Mouse (Mus musculus): ENCODE measurements at regions not wholly inside any gene's neighbourhood (a gene's known extent, or its start where the extent isn't known, plus 50 kb on each side); places are given as distances from the start of the nearest gene placed in this dataset.

DNA sequence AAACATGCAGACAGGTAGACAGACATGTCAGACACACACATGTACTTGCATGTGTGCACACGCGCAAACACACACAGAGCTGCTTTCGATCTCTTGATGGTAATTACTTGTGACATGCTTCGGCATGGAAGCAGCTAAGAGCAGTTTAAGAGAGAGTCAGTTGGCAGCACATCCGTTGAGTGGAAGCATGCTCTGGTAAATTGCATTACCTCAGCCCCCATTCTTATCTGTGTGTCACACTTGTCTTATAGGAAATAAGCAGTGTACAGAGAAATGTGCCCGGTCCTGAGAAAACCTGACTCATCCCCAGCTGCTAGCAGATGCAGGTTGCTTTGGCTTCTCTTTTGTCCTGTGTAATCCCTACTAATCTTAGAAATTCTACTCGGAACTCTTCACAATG, 80.0 kb upstream of the Tmem150c start:
- no peak for ATAC-seq (ENCODE audit: low FRiP score, low read depth)
- H3K27me3 ChIP-seq: no peaks in the 10 kb centered on the region
- 76% methylated on average over 7 of the region's 7 CpGs for WGBS
- H3K4me1 ChIP-seq: no peaks in the 10 kb centered on the region
- H3K9ac ChIP-seq: no peak overlapping the region
- no peaks in the 10 kb centered on the region for H3K9me3 ChIP-seq
- H3K27ac ChIP-seq: no peak overlapping the region
- no peaks in the 10 kb centered on the region for H3K36me3 ChIP-seq
- no peak overlapping the region for H3K4me3 ChIP-seq
- no peak overlapping the region for H3K4me2 ChIP-seq (replicated peaks)

GRCm38 (mm10) chr5:100238287-100239036, 78.9 kb upstream of the Tmem150c start:
- no peak overlapping the region for H3K9ac ChIP-seq
- no peak overlapping the region for H3K4me3 ChIP-seq
- no peak for ATAC-seq (ENCODE audit: low FRiP score, low read depth)
- no peaks in the 10 kb centered on the region for H3K9me3 ChIP-seq
- no peaks in the 10 kb centered on the region for H3K4me1 ChIP-seq
- H3K27me3 ChIP-seq: no peaks in the 10 kb centered on the region
- no peak overlapping the region for H3K4me2 ChIP-seq (replicated peaks)
- WGBS: 78% methylated on average over 15 of the region's 15 CpGs
- no peaks in the 10 kb centered on the region for H3K36me3 ChIP-seq
- H3K27ac ChIP-seq: no peak overlapping the region

- Histone ChIP-seq H3K27me3 (no peaks in the 10 kb centered on the region), H3K4me3 (no peak overlapping the region), H3K9ac (no peak overlapping the region), H3K4me1 (no peaks in the 10 kb centered on the region), H3K4me2 (replicated peaks) (no peak overlapping the region), H3K36me3 (no peaks in the 10 kb centered on the region), H3K27ac (no peak overlapping the region), H3K9me3 (no peaks in the 10 kb centered on the region)
- WGBS: 88% methylated on average over 12 of the region's 12 CpGs
- ATAC-seq (ENCODE audit: low FRiP score, low read depth): no peak
Measured at GRCm38 (mm10) chr5:100237674-100238278, 78.2 kb upstream of the Tmem150c start.

DNA sequence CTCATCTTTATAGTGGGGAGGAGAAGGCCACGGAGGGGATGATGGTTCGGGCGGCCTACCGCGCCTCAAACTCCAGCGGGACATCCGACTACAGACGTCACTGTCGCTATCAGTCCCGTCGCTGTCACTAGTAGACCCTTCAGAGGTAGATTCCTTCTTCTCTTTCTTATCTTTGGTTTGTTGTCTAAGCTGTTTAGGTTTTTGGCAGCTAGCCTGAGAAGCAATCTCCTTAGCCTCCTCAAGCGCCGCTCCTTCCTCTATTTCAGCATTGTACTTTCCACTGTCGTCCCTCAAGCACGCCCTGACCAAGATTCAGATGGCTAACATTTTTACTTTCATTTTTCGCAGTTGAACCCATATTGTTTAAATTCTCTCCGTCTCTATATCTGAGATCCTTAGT, 76.7 kb upstream of the Tmem150c start:
- no peak overlapping the region for H3K4me2 ChIP-seq (replicated peaks)
- no peak for ATAC-seq (ENCODE audit: low FRiP score, low read depth)
- 93% methylated on average over 17 of the region's 17 CpGs for WGBS
- H3K27ac ChIP-seq: no peak overlapping the region
- H3K27me3 ChIP-seq: no peaks in the 10 kb centered on the region
- H3K4me1 ChIP-seq: peaks cover 6% of the 10 kb centered on the region; the same call in 1 of the 2 replicates
- H3K9me3 ChIP-seq: no peaks in the 10 kb centered on the region
- H3K4me3 ChIP-seq: no peak overlapping the region
- H3K36me3 ChIP-seq: no peaks in the 10 kb centered on the region
- no peak overlapping the region for H3K9ac ChIP-seq

DNA sequence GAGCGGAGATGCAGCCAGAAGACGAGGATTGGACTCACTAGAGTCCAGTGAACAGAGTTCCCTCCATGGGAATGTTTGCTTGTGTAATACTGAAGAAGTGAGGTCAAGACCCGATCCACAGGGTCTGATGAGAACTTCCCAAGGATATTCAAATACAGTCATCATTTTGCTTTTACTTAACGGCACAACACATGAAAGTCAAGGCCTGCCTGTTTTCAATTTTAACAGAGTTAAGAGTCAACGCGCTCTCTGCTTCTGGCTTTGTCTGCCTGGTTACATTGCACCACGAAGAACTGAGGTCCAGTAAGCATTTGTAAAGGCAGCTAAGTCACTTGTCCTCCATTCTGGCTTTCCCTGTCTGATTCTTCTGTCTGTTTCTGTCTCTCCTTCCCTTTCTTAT, 72.5 kb upstream of the Tmem150c start:
- no peaks in the 10 kb centered on the region for H3K36me3 ChIP-seq
- no peaks in the 10 kb centered on the region for H3K27me3 ChIP-seq
- H3K4me1 ChIP-seq: peaks cover 14% of the 10 kb centered on the region; the same call in 1 of the 2 replicates
- no peak overlapping the region for H3K27ac ChIP-seq
- no peaks in the 10 kb centered on the region for H3K9me3 ChIP-seq
- no peak overlapping the region for H3K4me2 ChIP-seq (replicated peaks)
- 35% methylated on average over 7 of the region's 7 CpGs for WGBS
- no peak for ATAC-seq (ENCODE audit: low FRiP score, low read depth)
- H3K4me3 ChIP-seq: no peak overlapping the region
- H3K9ac ChIP-seq: 0 out of 2 replicates have a peak overlapping the region, but pooled peaks have one; percentile 13

- Histone ChIP-seq H3K36me3 (no peaks in the 10 kb centered on the region), H3K4me3 (no peak overlapping the region), H3K9ac (no peak overlapping the region), H3K27me3 (no peaks in the 10 kb centered on the region), H3K9me3 (no peaks in the 10 kb centered on the region), H3K4me2 (replicated peaks) (no peak overlapping the region), H3K27ac (no peak overlapping the region), H3K4me1 (peaks cover 19% of the 10 kb centered on the region)
- WGBS: 55% methylated on average over 11 of the region's 11 CpGs
- no peak for ATAC-seq (ENCODE audit: low FRiP score, low read depth)
Measured at GRCm38 (mm10) chr5:100231574-100231973, 72.0 kb upstream of the Tmem150c start.

- ATAC-seq (ENCODE audit: low FRiP score, low read depth): no peak
- Histone ChIP-seq H3K36me3 (no peaks in the 10 kb centered on the region), H3K4me1 (peaks cover 20% of the 10 kb centered on the region), H3K27ac (no peak overlapping the region), H3K27me3 (no peaks in the 10 kb centered on the region), H3K4me3 (no peak overlapping the region), H3K4me2 (replicated peaks) (no peak overlapping the region), H3K9ac (no peak overlapping the region), H3K9me3 (no peaks in the 10 kb centered on the region)
- 85% methylated on average over 4 of the region's 4 CpGs for WGBS
Measured at GRCm38 (mm10) chr5:100230038-100230437, 70.4 kb upstream of the Tmem150c start.

DNA sequence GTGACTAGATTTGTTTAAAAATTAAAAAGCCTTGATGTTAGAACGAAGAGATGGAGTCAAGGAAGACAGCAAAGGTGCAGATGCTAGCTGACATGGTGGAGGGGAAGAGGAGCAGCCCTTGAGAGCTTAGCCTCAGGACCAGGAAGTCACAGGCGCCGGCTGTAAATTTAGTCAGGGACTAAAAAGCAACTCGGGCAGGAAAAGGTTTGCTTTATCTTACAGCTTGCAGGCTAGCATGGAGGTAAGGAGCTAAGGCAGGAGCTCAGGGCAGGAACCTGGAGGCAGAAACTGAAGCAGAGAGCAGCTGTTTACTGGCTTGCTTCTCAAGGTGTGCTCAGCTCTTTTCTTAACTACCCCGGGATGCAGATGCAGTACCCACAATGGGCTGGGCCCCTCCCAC, 68.3 kb upstream of the Tmem150c start:
- no peak overlapping the region for H3K27ac ChIP-seq
- H3K4me2 ChIP-seq (replicated peaks): no peak overlapping the region
- H3K4me1 ChIP-seq: peaks cover 20% of the 10 kb centered on the region
- no peak overlapping the region for H3K4me3 ChIP-seq
- 0 out of 2 replicates have a peak, but pooled peaks cover 5% of the 10 kb centered on the region for H3K27me3 ChIP-seq
- no peak for ATAC-seq (ENCODE audit: low FRiP score, low read depth)
- no peaks in the 10 kb centered on the region for H3K9me3 ChIP-seq
- H3K9ac ChIP-seq: no peak overlapping the region
- WGBS: 45% methylated on average over 5 of the region's 5 CpGs
- no peaks in the 10 kb centered on the region for H3K36me3 ChIP-seq

GRCm38 (mm10) chr5:100226571-100227235, 67.1 kb upstream of the Tmem150c start:
- no peaks in the 10 kb centered on the region for H3K9me3 ChIP-seq
- H3K4me1 ChIP-seq: peaks cover 17% of the 10 kb centered on the region
- 0 out of 2 replicates have a peak, but pooled peaks cover 5% of the 10 kb centered on the region for H3K27me3 ChIP-seq
- no peak overlapping the region for H3K4me3 ChIP-seq
- ATAC-seq (ENCODE audit: low FRiP score, low read depth): peak; percentile 81
- H3K36me3 ChIP-seq: no peaks in the 10 kb centered on the region
- H3K9ac ChIP-seq: no peak overlapping the region
- 50% methylated on average over 17 of the region's 17 CpGs for WGBS
- no peak overlapping the region for H3K27ac ChIP-seq
- no peak overlapping the region for H3K4me2 ChIP-seq (replicated peaks)

- ATAC-seq (ENCODE audit: low FRiP score, low read depth): no peak
- WGBS: 77% methylated on average over 7 of the region's 7 CpGs
Measured at GRCm38 (mm10) chr5:100225491-100225890, 65.9 kb upstream of the Tmem150c start.

GRCm38 (mm10) chr5:100224773-100225363, 65.3 kb upstream of the Tmem150c start:
- Histone ChIP-seq H3K4me3 (no peak overlapping the region), H3K4me2 (replicated peaks) (no peak overlapping the region), H3K4me1 (peaks cover 14% of the 10 kb centered on the region), H3K27me3 (0 out of 2 replicates have a peak, but pooled peaks cover 5% of the 10 kb centered on the region), H3K9ac (no peak overlapping the region), H3K36me3 (no peaks in the 10 kb centered on the region), H3K27ac (no peak overlapping the region), H3K9me3 (no peaks in the 10 kb centered on the region)
- 56% methylated on average over 10 of the region's 10 CpGs for WGBS
- ATAC-seq (ENCODE audit: low FRiP score, low read depth): no peak

More at GRCm38 (mm10) chr5:100225491-100225890, 65.9 kb upstream of the Tmem150c start:
- Histone ChIP-seq H3K4me2 (replicated peaks) (no peak overlapping the region), H3K27ac (no peak overlapping the region), H3K9me3 (no peaks in the 10 kb centered on the region), H3K4me3 (no peak overlapping the region), H3K9ac (no peak overlapping the region), H3K36me3 (no peaks in the 10 kb centered on the region), H3K27me3 (0 out of 2 replicates have a peak, but pooled peaks cover 5% of the 10 kb centered on the region), H3K4me1 (peaks cover 14% of the 10 kb centered on the region)

Data from limb, embryonic 13.5 days (tissue).